Mouse (Mus musculus) activated CD4-positive, CD25-positive, alpha-beta regulatory T cell, adult 9 weeks (primary cell): ENCODE results near the gene Scgb2b18. TPM values are rescaled to one million over a fixed set of nuclear protein-coding genes. Genes with fewer than 3 reads are reported as not detected.

Experiments used
- polyA plus RNA-seq: library from polyadenylated mRNA; unstranded; fragments of 100-300 nt; shearing (Covaris generic); gene quantifications from one replicate; pipeline ENCODE4 v1.2.1, GENCODE M21; 2017

Gene Scgb2b18
- not detected for polyA plus RNA-seq

DNA sequence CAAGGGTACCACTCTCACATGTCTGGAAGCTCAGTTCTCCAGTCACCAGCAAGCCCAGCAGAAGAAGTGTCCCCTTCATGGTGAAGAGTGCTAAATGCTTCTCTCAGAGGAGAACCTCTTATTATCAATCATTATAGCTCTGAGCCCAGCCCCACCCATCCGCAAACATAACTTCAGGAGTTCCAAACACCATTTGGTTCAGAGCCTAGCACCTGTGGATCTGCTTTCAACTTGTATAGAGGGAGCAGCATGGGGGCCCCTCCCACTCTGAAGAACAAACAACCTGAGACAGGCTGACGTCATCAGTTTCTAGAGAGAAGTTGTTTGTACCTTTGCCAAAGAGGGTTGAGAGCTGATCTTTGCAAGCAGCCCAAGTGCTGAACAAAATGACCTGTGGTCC, at the start of gene Scgb2b18:
Scgb2b18 (minus strand) TSS at position 101 of the 400 bp plus-strand sequence.

DNA sequence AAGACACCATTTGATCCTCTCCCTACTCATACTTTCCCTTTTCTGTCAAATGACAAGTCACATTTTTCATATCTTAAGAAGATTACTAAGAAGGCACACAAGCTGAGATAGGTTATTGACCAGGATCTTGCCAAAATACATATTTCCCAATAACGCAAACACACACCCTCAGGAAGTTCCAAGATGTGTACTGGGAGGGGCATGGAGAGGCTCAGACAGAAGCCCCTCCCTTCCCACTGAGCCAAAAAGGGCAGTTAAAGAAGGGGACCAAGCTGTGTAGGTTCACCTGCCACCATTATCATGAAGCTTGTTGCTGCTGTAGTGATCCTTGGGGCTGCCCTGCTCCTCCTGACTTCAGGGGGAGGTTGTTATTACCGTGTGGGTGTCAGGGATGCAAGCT, 11.6 kb upstream of the Scgb2b18 start, which contains the start of gene Scgb1b18:
Scgb1b18 (plus strand) TSS at position 301 of the 400 bp plus-strand sequence.

Other genes with a start within 250 kb of the Scgb2b18 start
- not detected for gene Scgb2b17, start 117.3 kb downstream of the Scgb2b18 start, polyA plus RNA-seq
- not detected for gene Scgb1b17, start 110.4 kb downstream of the Scgb2b18 start, polyA plus RNA-seq
- not detected for gene Scgb1b18, start 11.7 kb upstream of the Scgb2b18 start, polyA plus RNA-seq
- not detected for gene Scgb2b19, start 106.5 kb upstream of the Scgb2b18 start, polyA plus RNA-seq
- gene Scgb1b19, start 113.4 kb upstream of the Scgb2b18 start, polyA plus RNA-seq: not detected
- not detected for gene Scgb2b20, start 192.5 kb upstream of the Scgb2b18 start, polyA plus RNA-seq
- not detected for gene Scgb1b20, start 199.4 kb upstream of the Scgb2b18 start, polyA plus RNA-seq